16 mouse cellular contexts compared by ENCODE assay signal in genomic region chr16:37999762-38000161, GRCm38 (mm10).
DNase-seq lines count a peak whose midpoint lies in the region; ATAC-seq lines count a peak whose summit lies in the region.
"Had no signal": no experiment of that assay in that cellular context is flagged by ENCODE, and none has a peak within 500 bp of the region (broad histone marks: within the 10 kb centered on the region; RNA-seq: fewer than 3 reads in every experiment).

No protein-coding gene starts in this region.

- no peaks in the 10 kb centered on the region for H3K27me3 ChIP-seq in hindbrain, embryonic 12.5 days
- no peaks in the 10 kb centered on the region for H3K27me3 ChIP-seq in midbrain, embryonic 14.5 days (ENCODE audit: control insufficient read depth, insufficient read depth, low read length)
- H3K27me3 ChIP-seq: embryonic facial prominence, embryonic 15.5 days; liver, embryonic 13.5 days had no signal

- no peaks in the 10 kb centered on the region for H3K9me3 ChIP-seq in hindbrain, embryonic 12.5 days (replicated peaks)
- no peaks in the 10 kb centered on the region for H3K9me3 ChIP-seq in midbrain, embryonic 14.5 days (ENCODE audit: control insufficient read depth, low read length)
- H3K9me3 ChIP-seq: embryonic facial prominence, embryonic 15.5 days; liver, embryonic 13.5 days had no signal

- H3K36me3 ChIP-seq in hindbrain, embryonic 12.5 days = no peaks in the 10 kb centered on the region
- H3K36me3 ChIP-seq in midbrain, embryonic 14.5 days (ENCODE audit: control insufficient read depth, insufficient read depth, low read length) = 0 out of 2 replicates have a peak, but pooled peaks cover 2% of the 10 kb centered on the region
- H3K36me3 ChIP-seq: embryonic facial prominence, embryonic 15.5 days; liver, embryonic 13.5 days had no signal

- peak overlapping the region; percentile 87 for H3K27ac ChIP-seq in hindbrain, embryonic 12.5 days
- peak overlapping the region; percentile 82 for H3K27ac ChIP-seq in midbrain, embryonic 14.5 days (replicated peaks; ENCODE audit: low read depth, low read length)
- H3K27ac ChIP-seq: embryonic facial prominence, embryonic 15.5 days; liver, embryonic 13.5 days had no signal

- no peak overlapping the region for H3K4me2 ChIP-seq in hindbrain, embryonic 12.5 days (replicated peaks)
- no peak overlapping the region for H3K4me2 ChIP-seq in midbrain, embryonic 14.5 days (ENCODE audit: low read length)
- H3K4me2 ChIP-seq: embryonic facial prominence, embryonic 15.5 days; liver, embryonic 13.5 days had no signal

- peak; percentile 30 for DNase-seq in testis, postnatal 10 days (ENCODE audit: low spot score)
- no peak for DNase-seq in testis, postnatal 14 days (ENCODE audit: low spot score)
- DNase-seq in midbrain, embryonic 14.5 days = no peak
- DNase-seq in frontal cortex, postnatal 10 days (ENCODE audit: low spot score in 2 of 2) = no peak
- no peak for DNase-seq in spleen, postnatal 36 days (ENCODE audit: low spot score in 2 of 2)
- DNase-seq in left cerebral cortex, postnatal 14 days (ENCODE audit: low spot score in 2 of 2) = no peak
- DNase-seq: cerebellum, postnatal 36 days; heart, adult 18-20 months; kidney, postnatal 36 days; liver, embryonic 13.5 days; thymus, adult 18-20 months had no signal

- 53% methylated on average over 1 of the region's 1 CpGs for WGBS in hindbrain, embryonic 12.5 days
- WGBS in midbrain, embryonic 14.5 days = 46% methylated on average over 1 of the region's 1 CpGs

- peaks cover 10% of the 10 kb centered on the region for H3K4me1 ChIP-seq in hindbrain, embryonic 12.5 days
- H3K4me1 ChIP-seq in midbrain, embryonic 14.5 days (ENCODE audit: control insufficient read depth, insufficient read depth, low read length) = peaks cover 4% of the 10 kb centered on the region

- H3K9ac ChIP-seq in hindbrain, embryonic 12.5 days = no peak overlapping the region
- no peak overlapping the region for H3K9ac ChIP-seq in midbrain, embryonic 14.5 days (replicated peaks; ENCODE audit: low read length)
- H3K9ac ChIP-seq: embryonic facial prominence, embryonic 15.5 days; liver, embryonic 13.5 days had no signal

- intact Hi-C loops in left cerebral cortex, postnatal 14 days (cut with DNase I) = loop anchor here (5.0 kb wide), 1 partner anchor 43 kb away; no protein-coding TSS in a partner anchor

- ATAC-seq in hindbrain, embryonic 12.5 days (ENCODE audit: low FRiP score) = peak; percentile 49
- ATAC-seq in midbrain, embryonic 14.5 days (ENCODE audit: low FRiP score, low TSS enrichment) = peak; percentile 31; the same call in 1 of the 2 replicates
- ATAC-seq: CD4-positive, CD25-positive, alpha-beta regulatory T cell, adult 4 months; intestine, postnatal 0 days; lung, postnatal 0 days had no signal

- no peak overlapping the region for H3K4me3 ChIP-seq in hindbrain, embryonic 12.5 days
- H3K4me3 ChIP-seq in midbrain, embryonic 14.5 days (replicated peaks; ENCODE audit: low read depth, low read length) = no peak overlapping the region
- H3K4me3 ChIP-seq: embryonic facial prominence, embryonic 15.5 days; liver, embryonic 13.5 days had no signal
